Comparison of ENCODE assay signal across 8 mouse cellular contexts in genomic region chr5:31179766-31180630, GRCm38 (mm10). TPM values are rescaled to one million over a fixed set of nuclear protein-coding genes. Genes with fewer than 3 reads are reported as not detected.
DNase-seq lines count a peak whose midpoint lies in the region; ATAC-seq and TF ChIP-seq lines count a peak whose summit lies in the region.

Gene Gm29609 (minus strand): TSS chr5:31179911.
Gene Gtf3c2 (minus strand): TSS chr5:31180144.

- peak within 1 kb of the TSS; percentile 96 for H3K27ac ChIP-seq in hindbrain, embryonic 10.5 days
- H3K27ac ChIP-seq in lung, postnatal 0 days (ENCODE audit: low read length), result peak within 1 kb of the TSS; percentile 98

- ATAC-seq in frontal cortex, adult (ENCODE audit: low TSS enrichment), result peak; percentile 99
- peak; percentile 98 for ATAC-seq in lung, postnatal 0 days

- H3K4me2 ChIP-seq in lung, postnatal 0 days (replicated peaks; ENCODE audit: low read depth, low read length), result peak within 1 kb of the TSS; percentile 66

- no peaks in the 10 kb centered on the region for H3K9me3 ChIP-seq in hindbrain, embryonic 10.5 days
- no peaks in the 10 kb centered on the region for H3K9me3 ChIP-seq in lung, postnatal 0 days (ENCODE audit: low read length)

- H3K4me1 ChIP-seq in hindbrain, embryonic 10.5 days (replicated peaks), result peaks cover 13% of the 10 kb centered on the region
- no peaks in the 10 kb centered on the region for H3K4me1 ChIP-seq in lung, postnatal 0 days (ENCODE audit: insufficient read depth, low read depth, low read length)

- peaks cover 19% of the 10 kb centered on the region; the same call in 1 of the 2 replicates for H3K36me3 ChIP-seq in hindbrain, embryonic 10.5 days
- H3K36me3 ChIP-seq in lung, postnatal 0 days (ENCODE audit: insufficient read depth, low read length), result no peaks in the 10 kb centered on the region

- no peaks in the 10 kb centered on the region for H3K27me3 ChIP-seq in hindbrain, embryonic 10.5 days (ENCODE audit: insufficient read depth, poor library complexity, severe bottlenecking)
- no peaks in the 10 kb centered on the region for H3K27me3 ChIP-seq in lung, postnatal 0 days (replicated peaks; ENCODE audit: insufficient read depth, low read length)

- H3K4me3 ChIP-seq in hindbrain, embryonic 10.5 days, result peak within 1 kb of the TSS; percentile 84
- H3K4me3 ChIP-seq in lung, postnatal 0 days (ENCODE audit: low read depth, low read length), result peak within 1 kb of the TSS; percentile 80

- TF ChIP-seq EP300 in lung, postnatal 0 days (IDR thresholded peaks at IDR 0.05), result peak; percentile 49

- peak; percentile 97 for DNase-seq in MN1 (ENCODE audit: low spot score)
- DNase-seq in cerebellum, adult 9-10 months, result peak; percentile 97
- DNase-seq in hindbrain, embryonic 10.5 days (ENCODE audit: low spot score), result peak; percentile 93
- peak; percentile 98 for DNase-seq in layer of hippocampus, adult 9-11 months
- peak; percentile 98 for DNase-seq in lung, postnatal 0 days (ENCODE audit: low spot score)
- peak; percentile 93 for DNase-seq in ovary, postnatal 14 days (ENCODE audit: low spot score)
- peak; percentile 96 for DNase-seq in thymus, postnatal 14 days

- peak; percentile 31; the same call in 1 of the 2 replicates for TF ChIP-seq CTCF in lung, postnatal 0 days (IDR thresholded peaks at IDR 0.05)

- WGBS in hindbrain, embryonic 10.5 days, result under 1% methylated on average over 59 of the region's 59 CpGs
- under 1% methylated on average over 59 of the region's 59 CpGs for WGBS in lung, postnatal 0 days

- H3K9ac ChIP-seq in lung, postnatal 0 days (replicated peaks; ENCODE audit: low read depth), result peak within 1 kb of the TSS; percentile 71

RNA-seq across cellular contexts. Expression of gene Gm29609, which starts in this region (rescaled TPM):
- polyA plus RNA-seq in hindbrain, embryonic 10.5 days (2016; fragmentation: Nextera tagmentation; extraction: Ambion mirVana), result 0.80 and 0.89 TPM in 2 replicates
- polyA plus RNA-seq in lung, postnatal 0 days (2015; fragmentation: Nextera tagmentation; extraction: Ambion mirVana), result 0.73 TPM in 1 of 2 replicates, not detected in the other

RNA-seq across cellular contexts. Expression of gene Gtf3c2, which starts in this region (rescaled TPM):
- 105 and 118 TPM in 2 replicates for polyA plus RNA-seq in hindbrain, embryonic 10.5 days (2016; fragmentation: Nextera tagmentation; extraction: Ambion mirVana)
- polyA plus RNA-seq in lung, postnatal 0 days (2015; fragmentation: Nextera tagmentation; extraction: Ambion mirVana), result 24.2 and 26.2 TPM in 2 replicates

Comparison
In these comparisons a context has a peak if more than half of its experiments do, and no peak if none do; other contexts are left out.
1. Peak in every context shown above with its lines: DNase-seq, ATAC-seq, H3K4me3 ChIP-seq and H3K27ac ChIP-seq.